Mouse (Mus musculus) left cerebral cortex, adult 9 months (tissue): ENCODE data around the gene Ss18l1.

Experiments
- DNase-seq, 2 experiments: peaks; one replicate each; pipeline ENCODE4 v3.0.0; 2022; ENCODE audit warnings: low spot score in 2 of 2

Ss18l1 gene

GRCm38 (mm10) chr2:180118661-180119438 lies 76.5 kb downstream of the Ss18l1 start, which contains the start of gene Osbpl2:
Gene Osbpl2 (plus strand): TSS chr2:180119306.
- peak; percentile 98 to 100 for DNase-seq
